Mouse (Mus musculus) erythroblast, embryonic 14.5 days (primary cell): Measurements from ENCODE around the gene Uri1. TPM values are rescaled to one million over a fixed set of nuclear protein-coding genes. Genes with fewer than 3 reads are reported as not detected.

Source experiments
- H3K27me3 ChIP-seq: 2 replicates; pipeline ENCODE4 v1.6.1; 2012; ENCODE audit warnings: inconsistent platforms; ENCODE audit not compliant: control insufficient read depth
- H3K36me3 ChIP-seq: 2 replicates; pipeline ENCODE4 v1.6.1; 2012; ENCODE audit warnings: mild to moderate bottlenecking, inconsistent platforms; ENCODE audit not compliant: control insufficient read depth
- H3K4me1 ChIP-seq: 2 replicates; pipeline ENCODE4 v1.6.1; 2012; ENCODE audit warnings: inconsistent platforms; ENCODE audit not compliant: control insufficient read depth
- H3K4me3 ChIP-seq: replicated peaks from 2 replicates; pipeline ENCODE3; 2012; ENCODE audit warnings: moderate library complexity, mild to moderate bottlenecking, inconsistent platforms
- H3K9me3 ChIP-seq: 2 replicates; pipeline ENCODE4 v1.6.1; 2012; ENCODE audit warnings: low read length, inconsistent platforms, mixed read lengths; ENCODE audit not compliant: control insufficient read depth
- GATA1 ChIP-seq: IDR thresholded peaks from 2 replicates; pipeline ENCODE4 v1.6.1; 2012; ENCODE audit warnings: low read length, inconsistent platforms, mixed read lengths
- TAL1 ChIP-seq: IDR thresholded peaks from 3 replicates; pipeline ENCODE4 v1.6.1; 2012; ENCODE audit warnings: low read length, inconsistent platforms, mixed read lengths
- polyA plus RNA-seq: library from polyadenylated mRNA; stranded (reverse); fragments of >175 nt; gene quantifications from 2 replicates; pipeline ENCODE4 v1.2.3, GENCODE M21; 2012

Uri1 gene
- polyA plus RNA-seq, 1 experiment = 0.35 TPM

GRCm38 (mm10) chr7:38019369-38019749 lies 4.0 kb downstream of the Uri1 start:
- Histone ChIP-seq H3K4me1 (peaks cover 20% of the 10 kb centered on the region), H3K9me3 (no peaks in the 10 kb centered on the region), H3K27me3 (peaks cover 6% of the 10 kb centered on the region), H3K36me3 (no peaks in the 10 kb centered on the region), H3K4me3 (peak overlapping the region; percentile 86)
- no peak for TF ChIP-seq TAL1
- TF ChIP-seq GATA1 = no peak

GRCm38 (mm10) chr7:38018416-38019368 lies 4.7 kb downstream of the Uri1 start:
- Histone ChIP-seq H3K9me3 (no peaks in the 10 kb centered on the region), H3K4me1 (peaks cover 23% of the 10 kb centered on the region), H3K36me3 (no peaks in the 10 kb centered on the region), H3K27me3 (peaks cover 4% of the 10 kb centered on the region), H3K4me3 (peak overlapping the region; percentile 86)
- TF ChIP-seq TAL1 (no peak), GATA1 (no peak)

GRCm38 (mm10) chr7:38015356-38015755 lies 8.0 kb downstream of the Uri1 start:
- H3K4me1 ChIP-seq = peaks cover 23% of the 10 kb centered on the region
- H3K27me3 ChIP-seq = no peaks in the 10 kb centered on the region
- no peaks in the 10 kb centered on the region for H3K9me3 ChIP-seq
- no peaks in the 10 kb centered on the region for H3K36me3 ChIP-seq
- H3K4me3 ChIP-seq = no peak overlapping the region
- TF ChIP-seq TAL1 = no peak

GRCm38 (mm10) chr7:38013946-38014345 lies 9.4 kb downstream of the Uri1 start:
- Histone ChIP-seq H3K36me3 (no peaks in the 10 kb centered on the region), H3K27me3 (no peaks in the 10 kb centered on the region), H3K4me1 (peaks cover 17% of the 10 kb centered on the region)

GRCm38 (mm10) chr7:38012811-38013210 lies 10.5 kb downstream of the Uri1 start:
- Histone ChIP-seq H3K9me3 (no peaks in the 10 kb centered on the region), H3K4me3 (no peak overlapping the region), H3K4me1 (peaks cover 13% of the 10 kb centered on the region), H3K36me3 (no peaks in the 10 kb centered on the region), H3K27me3 (no peaks in the 10 kb centered on the region)
- TF ChIP-seq GATA1 (no peak), TAL1 (no peak)

More at GRCm38 (mm10) chr7:38013946-38014345, 9.4 kb downstream of the Uri1 start:
- H3K4me3 ChIP-seq = no peak overlapping the region
- no peaks in the 10 kb centered on the region for H3K9me3 ChIP-seq
- no peak for TF ChIP-seq GATA1
- TF ChIP-seq TAL1 = no peak

GRCm38 (mm10) chr7:38008359-38008758 lies 15.0 kb downstream of the Uri1 start:
- Histone ChIP-seq H3K36me3 (no peaks in the 10 kb centered on the region), H3K4me1 (peaks cover 4% of the 10 kb centered on the region), H3K4me3 (no peak overlapping the region), H3K9me3 (no peaks in the 10 kb centered on the region), H3K27me3 (no peaks in the 10 kb centered on the region)
- no peak for TF ChIP-seq GATA1
- no peak for TF ChIP-seq TAL1

GRCm38 (mm10) chr7:38002451-38002850 lies 20.9 kb downstream of the Uri1 start:
- H3K4me1 ChIP-seq = no peaks in the 10 kb centered on the region
- no peak overlapping the region for H3K4me3 ChIP-seq
- TF ChIP-seq TAL1 = no peak
- no peaks in the 10 kb centered on the region for H3K36me3 ChIP-seq
- H3K9me3 ChIP-seq = no peaks in the 10 kb centered on the region
- H3K27me3 ChIP-seq = no peaks in the 10 kb centered on the region

- Histone ChIP-seq H3K9me3 (no peaks in the 10 kb centered on the region), H3K36me3 (no peaks in the 10 kb centered on the region), H3K27me3 (no peaks in the 10 kb centered on the region), H3K4me1 (no peaks in the 10 kb centered on the region), H3K4me3 (no peak overlapping the region)
- TF ChIP-seq TAL1 = no peak
- TF ChIP-seq GATA1 = no peak
Measured at GRCm38 (mm10) chr7:37999691-38000090, 23.7 kb downstream of the Uri1 start.

GRCm38 (mm10) chr7:37992861-37993260 lies 30.5 kb downstream of the Uri1 start:
- no peaks in the 10 kb centered on the region for H3K36me3 ChIP-seq
- no peaks in the 10 kb centered on the region for H3K4me1 ChIP-seq
- TF ChIP-seq GATA1 = no peak
- TF ChIP-seq TAL1 = no peak
- no peaks in the 10 kb centered on the region for H3K9me3 ChIP-seq
- H3K27me3 ChIP-seq = no peaks in the 10 kb centered on the region
- H3K4me3 ChIP-seq = no peak overlapping the region

GRCm38 (mm10) chr7:37984866-37985265 lies 38.5 kb downstream of the Uri1 start:
- H3K27me3 ChIP-seq = no peaks in the 10 kb centered on the region
- no peaks in the 10 kb centered on the region for H3K9me3 ChIP-seq
- TF ChIP-seq GATA1 (no peak), TAL1 (no peak)
- no peak overlapping the region for H3K4me3 ChIP-seq
- peaks cover 5% of the 10 kb centered on the region for H3K36me3 ChIP-seq
- H3K4me1 ChIP-seq = no peaks in the 10 kb centered on the region
